Mouse (Mus musculus) testis, adult 2 months (tissue): ENCODE measurements around the gene Ccdc8.

Experiments used
- CTCF ChIP-seq: fragments of 200-500 bp; IDR thresholded peaks from 2 replicates; pipeline ENCODE4 v1.5.1; 2012; ENCODE audit warnings: low read depth, mild to moderate bottlenecking, inconsistent platforms, low read length, moderate library complexity; ENCODE audit not compliant: control insufficient read depth, insufficient read depth, insufficient replicate concordance
- POLR2A ChIP-seq: fragments of 200-500 bp; IDR thresholded peaks from 2 replicates; pipeline ENCODE4 v1.6.1; 2012; ENCODE audit warnings: low read depth, mild to moderate bottlenecking, inconsistent platforms, low read length, moderate library complexity; ENCODE audit not compliant: control insufficient read depth

DNA sequence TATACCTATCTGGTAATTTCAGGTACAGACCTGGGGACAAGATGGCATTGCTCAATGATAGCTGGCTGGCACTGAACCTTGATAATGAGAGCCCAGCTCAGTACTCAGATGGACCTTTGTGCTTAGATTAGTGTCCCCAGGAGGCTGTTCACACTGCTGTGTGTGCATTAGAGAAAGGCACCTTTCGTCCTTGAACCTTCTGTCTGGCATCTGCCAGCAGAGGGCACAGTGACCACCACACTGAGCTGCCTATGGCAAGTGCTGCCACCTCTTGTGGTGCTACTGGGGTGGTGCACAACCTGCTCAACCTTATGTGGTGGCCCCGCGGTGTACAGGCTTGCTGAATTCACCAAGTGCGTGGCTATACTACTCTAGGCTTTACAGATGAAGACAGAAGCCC lies 14.8 kb downstream of the Ccdc8 start:
- TF ChIP-seq POLR2A (no peak), CTCF (peak; percentile 55; the same call in 1 of the 2 replicates)
